Mouse (Mus musculus): ENCODE data around the gene Dnm3.

Gene Dnm3

GRCm38 (mm10) chr1:162158486-162158885 is 319.3 kb downstream of the Dnm3 start:
- DNase-seq (ENCODE audit: low spot score): no peak

DNA sequence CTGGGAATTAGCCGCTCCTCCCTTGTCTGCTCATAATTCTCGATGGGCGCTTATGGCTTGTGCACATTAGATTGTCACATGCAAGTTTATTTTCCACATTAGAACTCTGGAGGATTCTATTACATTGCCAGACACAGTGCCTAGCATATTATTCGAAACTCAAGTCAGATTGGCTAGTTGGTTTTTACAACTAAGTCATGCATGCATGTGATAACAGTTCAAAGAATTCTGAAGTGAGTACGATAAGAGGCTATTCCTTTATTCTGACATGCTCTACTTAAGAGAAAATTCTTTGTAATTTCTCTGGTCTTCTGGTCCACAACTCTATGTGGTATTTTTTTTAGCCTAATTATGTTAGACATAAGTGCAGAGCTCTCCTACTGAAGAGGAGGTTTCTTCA is 320.2 kb downstream of the Dnm3 start:
- DNase-seq (ENCODE audit: low spot score): no peak

DNA sequence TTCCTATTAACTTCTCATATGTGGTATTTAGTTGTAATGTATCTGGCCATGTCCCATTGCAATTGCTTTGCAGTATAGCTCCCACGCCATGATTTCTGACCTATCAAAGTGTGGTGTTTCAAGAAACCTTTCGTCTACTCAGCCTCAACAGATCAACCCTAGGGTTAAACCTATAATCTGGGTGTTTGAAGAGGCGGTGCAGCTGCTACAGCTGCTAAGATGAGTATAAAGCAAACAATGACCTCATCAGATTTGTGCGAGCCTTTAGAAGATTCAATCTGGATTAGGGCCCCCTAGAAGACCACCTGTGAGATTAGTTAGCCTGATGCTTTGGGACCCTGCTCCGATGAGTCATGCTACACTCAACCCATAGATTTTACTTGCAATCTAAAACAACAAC is 321.0 kb downstream of the Dnm3 start:
- no peak for DNase-seq (ENCODE audit: low spot score)

DNA sequence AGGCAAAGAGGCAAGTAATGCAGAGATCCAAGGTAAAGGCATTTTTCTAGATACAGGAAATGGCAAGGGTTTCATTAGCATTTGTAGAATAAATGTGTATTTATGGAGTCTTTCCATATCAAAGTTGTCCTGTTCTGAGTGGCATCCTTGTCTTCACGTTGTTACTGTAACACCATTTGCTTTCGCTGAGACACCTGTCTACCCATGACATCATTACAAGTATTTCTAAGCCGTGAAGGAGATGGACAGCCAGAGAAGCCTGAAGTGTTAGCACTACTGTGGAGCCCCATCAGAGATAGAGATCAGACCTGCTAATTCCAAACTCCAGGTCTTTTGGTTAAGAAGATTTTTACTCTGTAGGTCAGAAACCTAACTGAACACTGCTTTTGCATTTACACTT is 322.3 kb downstream of the Dnm3 start:
- no peak for DNase-seq (ENCODE audit: low spot score)

- DNase-seq (ENCODE audit: low spot score): no peak
These were observed 324.7 kb downstream of the Dnm3 start for GRCm38 (mm10) chr1:162153118-162153517.

- DNase-seq (ENCODE audit: low spot score): no peak
These were observed 328.1 kb downstream of the Dnm3 start for GRCm38 (mm10) chr1:162149730-162150129.

DNA sequence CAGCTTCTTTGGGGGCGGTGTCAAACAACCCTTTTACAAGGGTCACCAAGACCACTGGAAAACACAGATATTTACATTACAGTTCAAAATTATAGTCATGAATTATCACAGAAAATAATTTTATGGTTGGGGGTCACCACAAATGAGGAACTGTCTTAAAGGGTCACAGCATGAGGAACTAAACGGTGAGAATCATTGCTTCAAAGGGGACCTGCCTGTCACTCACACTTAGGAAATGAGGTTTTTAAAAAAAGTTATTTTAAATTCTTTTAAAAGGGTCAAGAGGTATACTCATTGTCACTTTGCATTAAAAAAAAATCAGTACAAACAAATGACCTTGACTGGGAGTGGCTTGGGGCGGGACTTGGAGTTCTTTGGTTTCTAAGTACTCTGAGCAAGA is 330.3 kb downstream of the Dnm3 start:
- DNase-seq (ENCODE audit: low spot score): no peak

DNA sequence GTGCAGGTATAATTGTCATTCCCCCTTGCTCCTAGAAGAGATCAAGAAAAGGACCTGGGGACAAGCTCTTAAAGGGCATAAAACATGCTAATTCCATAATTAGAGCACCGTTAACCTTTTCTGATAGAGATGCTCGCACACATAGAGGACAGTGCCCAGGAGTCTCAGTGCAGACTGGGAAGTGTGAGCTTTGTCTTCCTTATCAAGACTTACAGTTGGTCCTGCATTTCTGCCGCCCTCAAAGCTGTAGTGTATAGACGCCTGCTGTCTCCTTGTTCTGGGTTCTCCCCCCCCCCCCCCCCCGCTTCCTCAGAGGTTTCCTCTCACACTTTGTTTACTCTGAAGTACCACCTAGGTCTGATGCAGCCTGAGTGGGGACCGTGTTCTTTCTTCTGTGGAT is 332.1 kb downstream of the Dnm3 start:
- DNase-seq (ENCODE audit: low spot score): no peak

DNA sequence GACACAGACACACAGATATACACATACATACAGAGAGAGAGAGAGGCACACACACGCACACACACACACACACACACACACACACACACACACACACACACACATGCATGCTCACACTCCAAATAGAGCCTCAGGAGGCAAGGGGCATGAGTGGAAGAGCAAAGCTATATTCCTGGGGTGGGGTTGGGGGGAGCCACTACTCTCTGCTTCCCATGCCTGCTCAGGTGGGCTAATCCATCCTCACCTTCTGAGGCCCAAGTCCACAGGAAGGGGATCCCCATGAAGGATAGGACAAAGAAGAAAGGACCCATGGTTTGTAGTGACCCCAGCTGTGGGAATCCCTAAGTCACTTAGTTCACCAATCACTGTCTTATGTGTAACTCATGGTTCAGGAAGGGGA is 332.8 kb downstream of the Dnm3 start:
- no peak for DNase-seq (ENCODE audit: low spot score)

DNA sequence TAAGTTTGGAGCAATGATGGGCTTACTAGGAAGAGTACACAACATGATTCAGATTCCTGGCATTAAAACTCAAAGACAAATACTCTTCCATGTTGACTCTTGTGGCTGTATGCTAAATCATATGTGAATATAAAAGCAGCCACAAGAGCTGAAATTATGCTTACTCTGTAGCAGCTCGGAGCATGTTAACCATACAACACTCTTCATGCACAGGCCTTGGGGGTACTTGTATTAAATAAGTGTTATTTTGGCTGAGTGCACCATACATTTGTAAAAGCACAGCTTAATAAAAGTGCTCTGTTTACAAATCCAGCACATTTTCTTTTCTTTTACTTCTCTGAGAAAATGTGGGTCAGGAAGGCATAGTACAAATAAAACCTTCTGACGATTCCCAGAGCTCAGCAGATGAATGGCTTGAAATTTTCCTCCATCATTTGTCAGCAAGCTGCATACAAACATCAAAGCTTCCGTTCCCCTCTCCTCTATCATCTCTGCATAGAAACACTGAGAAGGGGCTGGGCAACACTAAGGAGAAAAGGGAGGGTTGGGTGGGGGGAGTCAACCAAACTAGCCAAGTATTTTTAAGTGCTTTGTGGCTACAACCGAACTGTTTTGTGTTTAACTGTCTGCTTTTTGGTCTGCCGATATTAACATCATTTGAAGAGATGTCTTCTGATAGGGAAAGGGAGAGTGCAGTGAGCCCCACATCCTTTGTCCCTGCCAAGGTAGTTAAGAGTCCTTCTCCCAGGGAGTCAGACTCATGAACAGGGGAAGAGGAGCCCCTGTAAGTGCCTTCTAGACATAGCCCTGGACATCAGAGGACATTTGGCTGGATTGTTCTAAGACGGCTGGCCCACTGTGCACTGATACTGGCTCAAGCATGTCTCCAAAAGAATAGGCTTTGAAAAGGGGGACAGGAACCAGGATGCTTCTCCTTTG is 333.6 kb downstream of the Dnm3 start:
- DNase-seq (ENCODE audit: low spot score): no peak

GRCm38 (mm10) chr1:162142285-162142684 is 335.5 kb downstream of the Dnm3 start:
- no peak for DNase-seq (ENCODE audit: low spot score)

GRCm38 (mm10) chr1:162136328-162136727 is 341.5 kb downstream of the Dnm3 start:
- no peak for DNase-seq (ENCODE audit: low spot score)

DNA sequence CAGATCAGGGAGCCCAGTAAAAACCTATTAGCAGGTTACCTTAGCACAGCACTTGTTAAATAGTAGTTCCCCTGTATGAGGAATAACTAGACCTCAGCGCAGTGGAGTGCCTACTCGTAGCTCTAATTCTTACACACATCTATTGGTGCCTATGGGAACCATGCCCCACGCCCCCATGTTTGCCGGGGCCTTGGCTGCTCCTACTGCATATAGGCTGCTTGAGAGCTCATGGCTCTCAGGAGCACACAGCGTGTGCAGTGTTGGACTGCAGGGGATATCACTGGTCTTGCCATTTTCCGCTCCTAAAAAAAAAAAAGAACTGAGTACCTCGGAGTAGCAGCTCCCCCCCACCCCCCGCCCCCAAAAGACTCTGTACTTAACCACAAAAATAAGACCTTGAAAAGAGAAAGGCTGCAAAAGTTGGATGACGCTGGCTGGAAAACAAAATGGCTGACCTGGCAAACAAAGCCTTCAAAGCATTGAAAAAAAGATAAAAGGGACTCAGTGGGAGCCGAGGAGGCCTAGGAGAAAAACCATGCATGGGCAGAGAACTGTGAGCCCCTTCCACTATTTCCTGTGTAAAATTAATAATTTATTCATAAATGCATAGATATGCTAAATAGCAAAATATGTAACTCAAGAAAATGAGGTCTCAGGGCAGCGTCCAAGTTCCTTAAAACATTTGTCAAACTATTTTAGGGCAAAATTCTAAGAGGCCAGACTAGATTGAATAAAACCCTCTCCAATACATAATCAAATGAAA is 342.2 kb downstream of the Dnm3 start:
- no peak for DNase-seq (ENCODE audit: low spot score)

DNA sequence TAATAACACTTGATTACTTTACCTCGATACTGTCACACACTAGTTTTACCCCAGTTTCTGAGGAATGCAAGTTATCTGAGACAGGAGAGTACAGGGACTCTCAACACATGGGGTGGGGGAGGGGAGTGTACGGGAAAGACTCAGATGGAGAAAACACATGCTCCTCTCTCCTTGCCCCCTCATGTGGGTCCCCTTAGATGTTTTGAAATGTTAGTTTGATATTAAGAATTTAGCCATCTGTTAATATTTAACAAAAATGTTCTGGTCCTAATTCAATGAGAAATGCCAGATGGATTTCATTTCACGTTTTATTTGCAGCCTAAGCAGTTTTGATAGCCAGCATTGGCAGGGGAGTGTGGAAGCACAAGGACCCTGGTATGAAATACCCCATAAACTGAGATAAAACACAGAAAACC is 343.2 kb downstream of the Dnm3 start:
- no peak for DNase-seq (ENCODE audit: low spot score)

DNA sequence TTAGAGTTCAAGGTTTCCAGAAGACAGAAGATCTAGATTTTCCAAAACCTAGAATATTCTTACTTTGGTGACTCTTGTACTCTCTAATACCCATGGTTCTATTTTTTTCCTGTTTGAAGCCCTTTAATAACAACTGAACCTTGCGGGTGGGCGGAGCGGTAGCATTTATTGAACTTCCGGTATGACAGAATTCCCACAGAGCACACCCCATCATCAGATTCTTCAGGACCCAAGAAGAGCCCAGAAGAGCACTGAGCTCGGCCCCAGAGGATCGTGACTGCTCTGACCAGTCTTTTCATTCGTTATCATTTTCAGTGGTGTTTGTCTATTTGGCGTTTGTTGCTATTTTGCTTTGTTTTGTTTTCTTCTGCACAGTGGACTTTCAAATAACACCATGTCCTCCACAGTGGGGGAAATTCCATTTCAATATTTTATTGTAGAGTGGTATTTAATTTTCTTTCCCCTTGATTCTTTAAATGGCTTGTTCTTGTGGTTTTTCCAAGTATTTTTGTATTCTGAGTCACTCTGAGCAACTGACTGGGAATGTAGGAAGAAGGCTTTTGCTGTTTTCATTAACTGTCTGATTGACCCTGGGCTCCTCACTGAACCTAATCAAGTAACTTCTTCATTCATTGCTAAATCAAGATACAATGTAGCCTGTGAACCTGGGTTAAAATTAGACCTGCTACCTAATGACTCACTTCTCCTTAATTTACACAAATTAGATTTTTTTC is 344.8 kb downstream of the Dnm3 start:
- DNase-seq (ENCODE audit: low spot score): no peak

- DNase-seq (ENCODE audit: low spot score): no peak
These were observed 350.7 kb downstream of the Dnm3 start for GRCm38 (mm10) chr1:162126856-162127792.

- no peak for DNase-seq (ENCODE audit: low spot score)
These were observed 353.4 kb downstream of the Dnm3 start for GRCm38 (mm10) chr1:162124396-162124795.

DNA sequence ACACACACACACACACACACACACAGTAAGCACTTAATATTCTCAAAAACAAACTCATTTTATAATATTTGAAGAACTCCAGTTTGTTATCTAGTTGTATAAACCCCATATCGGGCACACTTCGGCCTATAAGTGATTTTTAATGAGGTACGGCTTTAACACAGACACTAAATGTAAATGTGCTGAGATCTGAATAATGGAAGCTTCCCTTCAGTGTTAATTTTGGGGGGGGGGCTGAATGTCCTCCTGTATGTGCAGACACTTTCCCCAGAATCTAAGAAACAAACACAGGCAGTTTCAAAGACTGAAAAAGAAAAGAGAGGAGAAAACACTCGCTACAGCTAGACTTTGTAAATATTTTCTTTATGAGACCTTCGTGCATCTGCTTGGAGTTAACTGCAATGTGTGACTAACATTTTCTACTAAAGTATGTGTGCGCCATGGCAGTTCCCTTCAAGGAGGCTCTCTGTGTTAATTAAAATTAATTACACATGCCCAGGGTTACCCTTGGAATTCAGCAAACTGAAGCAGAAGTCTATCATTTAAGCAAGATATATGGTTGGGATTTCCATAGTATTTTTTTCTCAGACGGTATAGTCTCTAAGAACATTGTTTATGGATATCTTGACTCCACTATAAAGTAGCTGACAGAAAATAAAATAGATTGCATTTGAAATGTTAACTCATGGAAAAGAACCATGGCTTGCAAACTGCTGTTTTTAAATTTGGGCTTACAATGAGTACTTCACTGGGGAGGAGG is 356.2 kb downstream of the Dnm3 start:
- DNase-seq (ENCODE audit: low spot score): no peak

DNA sequence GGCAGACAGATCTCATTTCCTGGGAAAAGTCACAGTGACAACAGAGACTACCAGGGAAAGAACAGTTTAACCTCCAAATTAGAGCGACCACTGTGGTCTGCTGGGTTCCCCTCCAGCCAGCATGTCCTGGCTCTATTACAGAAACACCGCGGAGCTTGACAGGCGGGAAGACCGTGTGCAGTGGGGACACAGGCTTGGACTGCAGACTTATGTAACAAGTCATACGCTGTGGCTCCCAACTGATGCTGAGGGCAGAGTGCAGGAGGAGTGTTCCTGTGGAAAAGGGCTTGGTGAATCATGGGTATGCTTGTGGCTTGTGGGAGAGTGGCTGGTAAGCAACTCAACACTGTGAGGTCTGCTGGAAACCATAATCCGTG is 368.4 kb downstream of the Dnm3 start:
- no peak for DNase-seq (ENCODE audit: low spot score)

DNA sequence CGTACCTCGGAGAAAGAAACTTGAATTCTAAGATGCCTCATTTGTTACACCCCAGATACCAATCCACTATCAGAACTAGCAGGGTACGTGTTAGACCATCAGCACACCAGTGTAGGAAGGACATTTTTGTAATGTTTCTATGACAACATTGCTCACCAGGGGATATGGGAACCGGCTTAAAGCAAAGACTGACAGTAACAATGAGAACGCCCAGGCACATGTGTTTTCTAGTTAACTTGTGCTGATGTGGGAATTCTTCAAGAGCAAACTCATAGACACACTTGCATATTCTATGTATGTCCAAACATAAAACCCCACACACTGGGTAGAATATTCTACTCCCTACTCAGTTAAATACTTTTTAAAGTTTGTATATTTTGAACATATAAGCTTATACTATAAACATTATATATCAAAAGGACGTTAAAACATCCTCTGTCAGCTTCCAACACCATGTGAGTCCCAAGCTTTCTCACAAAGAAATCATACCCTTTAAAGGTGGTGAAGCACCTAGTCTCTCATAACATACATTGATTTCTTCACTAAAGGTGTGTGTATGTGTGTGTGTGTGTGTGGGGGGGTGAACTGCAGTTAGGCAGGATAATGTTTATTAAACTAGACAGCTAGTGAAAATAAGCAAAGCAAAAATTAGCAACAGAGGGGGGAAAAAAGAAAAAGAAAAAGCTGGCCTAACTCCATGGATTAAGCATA is 369.0 kb downstream of the Dnm3 start:
- no peak for DNase-seq (ENCODE audit: low spot score)

All from ovary, postnatal 14 days (tissue).